Mouse (Mus musculus) embryo, embryonic 9.5 days (tissue): ENCODE measurements around the gene Grasp.

Experiments
- DNase-seq: peaks from one replicate; pipeline ENCODE4 v3.0.0-alpha.2; 2017; ENCODE audit errors: extremely low spot score

Grasp gene

DNA sequence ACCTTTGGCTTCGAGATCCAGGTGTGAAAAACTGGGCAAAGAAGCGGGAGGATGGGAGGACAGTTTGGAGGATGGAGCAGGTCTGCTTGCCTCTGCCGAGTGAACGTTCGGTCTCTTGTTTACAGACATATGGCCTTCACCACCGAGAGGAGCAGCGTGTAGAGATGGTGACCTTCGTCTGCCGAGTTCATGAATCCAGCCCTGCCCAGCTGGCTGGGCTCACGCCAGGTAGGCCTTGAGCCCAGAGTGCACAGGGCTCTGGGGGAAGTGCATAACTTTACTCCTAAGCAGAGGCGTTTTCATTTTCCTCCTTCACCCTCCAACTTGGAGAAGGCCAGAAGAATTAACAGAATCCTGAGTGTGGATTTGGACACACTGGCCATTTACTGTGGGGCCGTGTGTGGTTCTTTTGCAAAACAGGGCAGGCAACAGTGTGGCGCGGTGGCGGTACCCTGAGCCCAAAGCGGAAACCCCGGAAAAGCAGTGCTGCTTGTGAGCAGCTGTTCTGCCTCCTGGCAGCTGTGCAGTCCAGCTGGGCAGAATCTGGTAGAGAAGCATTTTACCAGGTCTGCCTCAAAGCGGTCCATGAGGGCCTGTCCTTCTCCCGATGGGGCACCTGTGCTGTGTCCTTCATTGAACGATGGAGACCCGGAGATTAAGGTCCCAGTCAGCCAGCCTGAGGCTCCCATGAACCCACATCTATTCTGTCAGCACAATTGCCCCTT lies 5.0 kb downstream of the Grasp start:
- no peak for DNase-seq

DNA sequence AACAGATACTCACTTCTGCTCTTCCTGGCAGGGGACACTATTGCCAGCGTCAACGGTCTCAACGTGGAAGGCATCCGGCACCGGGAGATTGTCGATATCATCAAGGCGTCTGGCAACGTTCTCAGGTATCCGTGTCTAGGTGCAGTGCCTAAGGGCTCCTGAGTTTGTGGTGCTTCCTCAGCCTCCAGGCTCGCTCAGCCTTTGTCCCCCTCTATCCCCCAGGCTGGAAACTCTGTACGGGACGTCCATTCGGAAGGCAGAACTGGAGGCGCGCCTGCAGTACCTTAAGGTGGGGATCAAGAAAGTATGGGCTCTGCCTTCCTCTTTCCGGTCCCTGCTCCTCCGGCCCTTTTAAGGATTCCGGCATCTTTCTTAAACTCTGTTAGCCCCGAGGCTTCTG lies 6.5 kb downstream of the Grasp start:
- no peak for DNase-seq

DNA sequence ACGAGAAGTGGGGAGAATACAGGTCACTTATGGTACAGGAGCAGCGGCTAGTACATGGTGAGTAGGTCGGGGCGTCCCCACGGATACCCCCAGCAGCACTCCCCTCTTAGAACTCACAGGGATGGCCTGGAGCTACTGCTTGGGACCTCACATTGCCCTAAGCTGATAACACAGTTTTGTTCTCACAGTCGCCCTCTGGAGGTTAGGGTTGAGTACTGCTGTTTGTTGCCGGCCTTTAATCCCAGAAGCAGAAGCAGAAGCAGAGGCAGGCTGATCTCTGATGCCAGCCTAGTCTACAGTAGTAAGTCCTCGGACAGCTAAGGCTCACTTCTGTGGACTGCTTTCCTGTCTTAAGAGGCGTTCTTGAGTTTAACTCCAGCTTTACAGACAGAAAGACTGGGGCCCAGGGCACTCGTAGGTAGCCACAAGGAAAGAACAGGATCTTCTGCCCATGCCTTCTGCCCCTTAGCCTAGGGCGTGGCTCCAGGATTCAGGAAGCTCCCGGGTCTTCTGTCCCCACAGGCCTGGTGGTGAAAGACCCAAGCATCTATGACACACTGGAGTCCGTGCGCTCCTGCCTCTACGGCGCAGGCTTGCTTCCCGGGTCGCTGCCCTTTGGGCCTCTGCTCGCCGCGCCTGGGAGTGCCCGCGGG lies 7.1 kb downstream of the Grasp start:
- DNase-seq = no peak

DNA sequence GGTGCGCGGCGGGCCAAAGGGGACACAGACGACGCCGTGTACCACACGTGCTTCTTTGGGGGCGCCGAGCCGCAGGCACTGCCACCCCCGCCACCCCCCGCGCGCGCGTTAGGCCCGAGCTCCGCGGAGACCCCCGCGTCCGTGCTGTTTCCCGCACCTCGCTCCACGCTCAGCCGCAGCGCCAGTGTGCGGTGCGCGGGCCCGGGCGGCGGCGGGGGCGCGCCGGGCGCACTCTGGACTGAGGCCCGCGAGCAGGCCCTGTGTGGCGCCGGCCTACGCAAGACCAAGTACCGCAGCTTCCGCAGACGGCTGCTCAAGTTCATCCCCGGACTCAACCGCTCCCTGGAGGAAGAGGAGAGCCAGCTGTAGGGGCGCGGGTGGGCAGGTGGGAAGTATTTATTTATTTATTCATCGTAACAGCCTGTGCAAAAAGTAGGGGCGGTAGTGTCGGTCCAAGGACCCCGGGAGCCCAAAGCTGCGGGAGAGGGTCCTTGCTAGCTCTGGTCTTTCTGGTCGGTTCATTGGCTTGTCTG lies 7.7 kb downstream of the Grasp start:
- no peak for DNase-seq

DNA sequence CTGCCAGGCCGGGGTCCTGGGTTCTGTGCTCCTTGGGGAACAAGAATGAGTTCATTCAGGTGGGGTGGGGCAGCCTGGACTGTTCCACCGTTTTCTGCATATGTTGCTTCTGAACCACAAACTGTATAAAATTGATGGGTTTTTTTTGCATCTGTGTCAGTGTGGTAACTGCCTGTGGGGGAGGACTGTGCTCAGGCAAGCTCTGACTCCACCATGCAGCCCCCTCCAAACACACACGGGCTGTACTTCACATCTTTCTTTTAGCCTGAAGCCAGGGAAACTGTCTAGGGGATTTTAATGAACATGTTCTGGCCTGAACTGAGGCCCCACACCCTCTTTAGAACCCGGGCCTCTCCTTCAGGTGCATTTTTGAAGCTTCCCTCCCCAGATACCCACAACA lies 8.6 kb downstream of the Grasp start:
- no peak for DNase-seq

DNA sequence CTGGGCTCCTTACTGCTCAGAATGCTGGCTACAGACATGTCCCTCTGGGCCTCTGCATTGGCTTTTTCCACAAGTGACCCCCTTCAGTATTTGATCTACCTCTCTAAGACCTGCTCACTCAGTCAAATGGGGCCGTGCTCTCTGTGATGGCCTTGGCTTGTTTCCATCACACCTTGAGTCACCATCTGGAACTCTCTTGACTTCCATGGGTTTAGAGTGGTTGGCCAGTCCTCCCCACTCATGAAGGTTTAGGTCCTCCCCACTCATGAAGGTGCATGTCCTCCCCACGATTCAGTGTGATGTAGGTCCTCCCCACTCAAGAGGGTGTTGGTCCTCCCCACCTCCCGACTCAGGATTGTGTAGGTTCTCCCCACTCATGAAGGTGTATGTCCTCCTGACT lies 9.2 kb downstream of the Grasp start:
- no peak for DNase-seq

DNA sequence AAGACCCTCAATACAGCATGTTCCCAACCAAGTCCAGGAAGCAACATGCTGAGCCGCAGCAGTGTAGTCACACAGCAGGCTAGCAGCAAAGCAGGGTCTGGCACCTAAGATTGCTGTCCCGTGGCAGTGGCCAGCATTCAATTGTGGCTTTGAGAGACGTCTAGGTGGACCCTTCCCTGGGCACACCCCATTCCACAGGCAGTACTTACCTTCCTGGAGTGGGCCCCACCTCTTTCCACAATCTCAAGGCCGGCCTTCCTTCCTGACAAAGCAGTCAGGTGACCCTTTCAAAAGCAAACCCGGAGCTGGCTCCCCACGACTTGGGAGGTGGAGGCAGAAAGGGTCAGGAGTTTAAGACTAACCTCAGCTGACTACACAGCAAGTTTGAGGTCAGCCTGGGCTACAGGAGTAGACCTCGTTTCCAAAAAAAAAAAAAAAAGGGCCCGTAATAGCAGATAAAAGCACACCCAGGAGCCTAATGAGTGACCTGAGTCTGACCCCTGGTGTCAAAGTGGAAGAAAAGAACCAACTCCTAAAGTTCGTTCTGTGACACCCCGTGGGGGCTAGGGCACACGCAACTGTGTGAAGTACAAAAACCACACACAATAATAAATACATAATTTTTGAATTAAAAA lies 9.8 kb downstream of the Grasp start:
- no peak for DNase-seq

DNA sequence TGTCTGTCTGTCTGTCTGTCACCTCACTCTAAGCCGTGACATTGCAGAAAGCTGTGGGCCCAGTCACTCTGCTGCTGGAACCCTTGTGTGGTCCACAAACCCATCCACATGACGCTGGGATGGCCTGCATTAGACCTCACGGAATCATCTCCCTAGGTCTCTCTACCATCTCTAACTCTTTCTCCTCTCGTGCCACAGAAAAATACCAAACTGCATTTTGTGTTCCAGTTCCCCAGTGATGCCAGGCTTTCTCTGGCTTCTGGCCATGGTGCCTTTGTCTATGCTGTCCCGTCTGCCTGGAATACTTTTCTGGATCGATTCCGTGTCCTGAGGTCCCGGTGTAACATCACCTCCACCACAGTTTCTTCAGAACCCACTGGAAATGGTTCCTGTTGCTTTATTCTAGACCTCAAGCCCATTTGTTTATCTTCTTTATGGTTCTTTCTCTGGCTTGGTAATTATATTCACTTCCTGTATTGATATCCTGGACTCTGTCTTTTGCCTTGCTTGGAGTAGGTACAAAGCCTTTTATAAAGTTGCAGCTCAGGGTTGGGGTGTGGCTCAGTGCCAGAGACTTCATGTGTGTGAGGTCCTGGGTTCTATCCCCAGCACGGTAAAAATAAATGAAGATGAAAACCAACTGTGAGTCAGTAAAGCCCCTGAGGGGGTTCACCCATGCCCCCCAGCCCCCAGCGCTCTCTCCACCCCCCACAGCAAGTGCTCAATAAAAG lies 10.8 kb downstream of the Grasp start:
- no peak for DNase-seq

DNA sequence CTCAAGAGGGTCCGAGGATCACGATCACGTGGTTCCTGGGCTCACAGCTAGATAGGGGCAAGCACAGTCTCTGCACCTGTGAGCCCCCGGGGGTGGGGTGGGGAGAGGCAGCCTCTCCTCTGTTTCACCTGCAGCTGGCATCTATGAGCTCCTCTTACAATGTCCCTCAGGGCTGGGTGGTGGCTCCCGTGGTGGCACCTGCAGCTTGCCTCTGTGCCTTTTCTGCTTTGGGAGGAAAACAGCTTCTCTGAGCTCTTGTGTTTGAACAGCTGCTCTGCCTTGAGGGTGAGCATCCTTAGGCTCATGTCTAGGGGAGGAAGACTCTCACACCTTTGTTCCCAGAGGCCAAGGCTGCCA lies 11.3 kb downstream of the Grasp start:
- DNase-seq = no peak

DNA sequence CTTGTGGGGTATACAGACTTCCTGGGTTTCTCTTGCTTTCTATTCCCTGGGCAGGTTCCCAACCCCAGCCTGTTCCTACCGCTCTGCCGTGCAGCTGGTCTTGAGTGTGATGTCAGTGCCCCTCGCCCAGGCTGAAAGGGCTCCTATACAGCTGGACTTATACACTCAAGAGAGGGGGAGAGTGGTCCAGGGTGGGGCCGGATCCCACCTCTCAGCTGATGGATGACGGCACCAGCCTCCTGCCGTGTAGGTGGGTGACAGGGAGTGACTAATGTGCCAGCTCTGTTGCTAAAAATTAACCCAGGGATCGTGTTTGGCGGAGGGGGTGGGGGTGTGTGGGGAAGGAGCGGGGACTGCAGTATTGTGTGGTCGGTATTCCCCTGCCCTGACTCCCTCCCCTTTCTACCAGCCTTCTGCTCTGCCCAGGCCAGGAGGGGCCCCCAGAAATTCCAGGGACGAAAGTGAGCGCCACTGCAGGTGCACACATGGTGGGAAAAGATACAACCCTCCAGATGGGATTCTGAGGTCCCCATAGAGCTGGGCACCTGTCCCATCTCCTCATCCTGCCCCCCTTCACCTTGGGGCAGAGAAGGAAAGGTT lies 11.8 kb downstream of the Grasp start:
- DNase-seq = no peak

DNA sequence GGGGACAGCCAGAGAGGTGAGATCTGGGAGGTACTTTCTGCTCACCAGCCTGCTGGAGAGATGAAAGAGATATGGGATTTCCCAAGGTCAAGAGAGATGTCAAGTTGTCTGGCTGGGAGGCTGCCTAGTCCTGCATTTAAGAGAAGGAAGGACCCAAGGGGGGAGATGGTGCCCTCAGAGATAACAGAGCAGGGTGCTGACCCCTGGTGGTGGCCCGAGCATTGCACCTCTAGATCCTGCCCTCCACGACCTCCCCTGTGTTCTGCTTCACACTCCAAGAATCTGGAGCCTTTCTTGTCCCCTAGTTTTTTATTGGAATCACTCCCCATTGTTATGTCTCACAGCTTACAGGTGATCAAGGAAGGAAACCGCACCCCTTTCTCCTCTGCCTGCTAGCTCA lies 12.9 kb downstream of the Grasp start:
- DNase-seq = peak; percentile 78

DNA sequence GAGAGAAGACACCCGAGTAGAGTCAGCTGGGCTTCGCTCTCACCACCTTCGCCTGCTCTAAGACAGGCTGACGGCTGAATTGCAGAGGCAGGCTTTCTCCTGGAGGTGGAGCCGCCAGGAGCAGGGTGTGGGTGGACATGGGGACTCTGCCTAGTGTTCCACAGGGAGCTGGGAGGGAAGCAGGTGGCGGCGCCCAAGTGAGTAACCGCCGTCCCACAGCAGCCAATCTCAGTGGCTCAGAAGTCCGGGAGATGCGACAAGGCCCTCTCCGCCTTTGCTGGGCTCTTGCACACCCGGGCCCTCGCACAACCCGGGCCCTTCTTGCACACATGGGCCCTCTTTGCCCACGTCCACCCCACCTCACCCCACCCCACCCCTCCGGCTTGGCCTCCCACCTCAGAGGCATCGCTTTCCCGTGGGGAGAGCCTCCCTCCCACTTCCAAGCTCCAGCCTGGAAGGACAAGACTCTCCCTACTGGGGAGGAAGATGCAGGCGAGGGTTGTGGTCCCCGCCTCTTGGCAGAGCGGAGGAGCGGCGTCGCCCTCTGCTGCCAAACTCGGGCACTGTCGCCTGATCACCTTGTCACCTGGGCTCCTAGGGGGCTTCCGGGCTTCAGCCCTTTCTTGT lies 15.0 kb downstream of the Grasp start:
- peak; percentile 70 for DNase-seq

DNA sequence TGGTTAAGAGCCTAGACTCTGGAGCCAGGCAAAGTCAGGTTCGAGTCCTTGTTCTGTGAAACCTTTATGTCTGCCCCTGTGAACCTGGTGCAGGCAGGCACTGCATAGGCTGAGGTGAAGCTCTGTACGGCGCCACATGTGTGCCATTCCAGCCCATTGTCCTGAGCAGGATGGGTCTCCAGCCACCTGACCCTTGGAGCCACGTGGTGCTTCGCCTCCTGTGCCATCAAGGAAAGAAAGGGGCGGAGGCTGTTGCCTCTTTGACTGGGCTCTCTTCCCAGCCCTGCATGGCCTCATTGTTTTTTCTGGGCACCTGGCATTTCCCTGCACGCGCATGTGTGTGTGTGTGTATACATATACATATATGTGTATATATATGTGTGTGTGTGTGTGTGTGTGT lies 15.8 kb downstream of the Grasp start:
- no peak for DNase-seq

DNA sequence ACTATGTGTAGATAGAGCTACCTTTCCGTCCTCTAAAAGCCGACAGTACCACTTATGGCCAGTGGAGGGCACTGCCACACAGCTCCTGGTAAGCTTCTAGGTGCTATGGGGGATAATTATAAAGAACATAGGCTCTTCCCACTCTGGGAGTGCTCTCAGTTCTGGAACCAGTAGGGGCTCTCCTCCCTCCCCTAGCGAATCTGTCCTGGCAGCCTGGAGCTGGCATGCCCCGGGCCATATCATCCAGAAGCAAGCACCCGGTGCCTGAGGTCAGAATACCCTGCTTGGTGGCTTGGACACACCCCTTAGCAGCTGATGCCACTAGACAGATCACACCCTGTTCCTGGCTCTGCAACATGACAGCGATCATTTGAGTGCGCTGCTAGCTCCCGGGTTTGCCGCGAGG lies 16.8 kb downstream of the Grasp start:
- DNase-seq = peak; percentile 80

DNA sequence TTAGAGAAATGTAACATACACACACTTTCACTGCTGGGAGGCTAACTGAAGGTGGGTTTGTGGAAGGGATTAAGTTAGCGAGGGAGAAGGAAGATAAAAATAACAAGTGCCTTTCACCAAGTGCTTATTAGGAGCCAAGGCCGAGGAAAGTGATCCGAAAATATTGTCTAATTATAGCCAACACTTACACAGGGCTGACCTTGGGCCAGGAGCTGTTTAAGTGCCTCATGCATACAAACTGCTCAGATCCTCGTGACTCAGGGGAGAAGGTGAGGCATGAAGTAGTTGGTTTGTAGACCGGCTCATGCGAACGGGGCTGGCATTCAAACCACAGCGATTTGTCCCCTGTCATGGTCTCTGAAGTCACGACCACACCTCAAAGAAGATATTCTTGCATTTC lies 17.2 kb downstream of the Grasp start:
- no peak for DNase-seq

DNA sequence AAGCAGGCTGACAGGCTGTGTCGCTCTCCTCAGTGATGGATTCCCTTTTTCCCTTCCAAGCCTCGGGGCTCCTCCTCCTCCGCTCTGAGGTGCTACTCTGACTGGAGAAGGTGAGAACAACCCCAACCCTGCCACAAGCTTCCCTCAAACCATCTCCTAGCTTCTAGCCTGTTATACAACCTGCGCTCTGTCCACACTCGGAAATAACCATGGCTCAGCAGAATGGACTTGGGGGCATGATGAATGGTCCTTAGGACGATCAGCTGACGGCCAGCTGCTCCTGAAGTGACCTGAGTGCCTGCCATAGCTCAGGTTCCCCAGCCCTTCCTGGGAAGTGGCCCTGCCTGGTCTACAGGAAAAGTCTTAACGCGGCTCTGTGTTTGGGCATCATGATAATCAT lies 17.9 kb downstream of the Grasp start:
- DNase-seq = no peak

DNA sequence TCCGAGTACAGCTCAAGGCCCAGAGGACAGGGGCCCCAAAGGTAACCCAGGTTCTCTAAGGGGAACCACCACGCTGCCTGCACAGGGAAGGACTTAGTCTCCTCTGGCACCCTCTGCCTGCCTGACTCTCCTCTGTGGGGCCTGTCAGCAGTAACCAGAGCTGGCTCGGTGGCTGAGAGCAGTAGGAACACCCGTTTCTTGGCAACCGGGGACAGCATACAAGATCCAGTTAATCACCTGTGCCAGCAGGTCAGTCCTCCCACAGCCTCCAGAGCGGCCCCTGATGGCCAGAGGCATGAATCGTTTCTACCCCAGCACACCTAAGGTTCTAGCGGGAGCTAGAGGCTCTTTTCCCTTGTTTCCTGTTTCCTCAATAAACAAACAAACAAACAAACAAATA lies 18.7 kb downstream of the Grasp start:
- DNase-seq = no peak

DNA sequence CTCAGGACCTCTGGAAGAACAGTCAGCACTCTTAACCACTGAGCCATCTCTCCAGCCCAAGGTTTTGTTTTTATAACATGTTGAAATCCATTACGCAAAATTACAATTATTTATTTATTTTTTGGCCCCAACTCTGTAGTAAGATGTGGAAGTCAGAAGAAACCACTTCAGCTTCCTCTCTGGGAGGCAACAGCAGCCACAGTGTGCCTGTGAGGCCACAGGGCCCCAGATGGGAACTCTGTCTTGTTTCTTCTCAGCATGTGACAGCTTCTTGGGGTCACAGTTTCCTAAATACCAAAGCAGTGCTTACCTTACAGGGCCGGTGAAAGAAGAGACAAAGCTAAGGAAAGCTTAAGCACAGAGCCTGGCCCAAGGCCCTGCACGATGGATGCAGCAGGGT lies 20.0 kb downstream of the Grasp start:
- DNase-seq = no peak

DNA sequence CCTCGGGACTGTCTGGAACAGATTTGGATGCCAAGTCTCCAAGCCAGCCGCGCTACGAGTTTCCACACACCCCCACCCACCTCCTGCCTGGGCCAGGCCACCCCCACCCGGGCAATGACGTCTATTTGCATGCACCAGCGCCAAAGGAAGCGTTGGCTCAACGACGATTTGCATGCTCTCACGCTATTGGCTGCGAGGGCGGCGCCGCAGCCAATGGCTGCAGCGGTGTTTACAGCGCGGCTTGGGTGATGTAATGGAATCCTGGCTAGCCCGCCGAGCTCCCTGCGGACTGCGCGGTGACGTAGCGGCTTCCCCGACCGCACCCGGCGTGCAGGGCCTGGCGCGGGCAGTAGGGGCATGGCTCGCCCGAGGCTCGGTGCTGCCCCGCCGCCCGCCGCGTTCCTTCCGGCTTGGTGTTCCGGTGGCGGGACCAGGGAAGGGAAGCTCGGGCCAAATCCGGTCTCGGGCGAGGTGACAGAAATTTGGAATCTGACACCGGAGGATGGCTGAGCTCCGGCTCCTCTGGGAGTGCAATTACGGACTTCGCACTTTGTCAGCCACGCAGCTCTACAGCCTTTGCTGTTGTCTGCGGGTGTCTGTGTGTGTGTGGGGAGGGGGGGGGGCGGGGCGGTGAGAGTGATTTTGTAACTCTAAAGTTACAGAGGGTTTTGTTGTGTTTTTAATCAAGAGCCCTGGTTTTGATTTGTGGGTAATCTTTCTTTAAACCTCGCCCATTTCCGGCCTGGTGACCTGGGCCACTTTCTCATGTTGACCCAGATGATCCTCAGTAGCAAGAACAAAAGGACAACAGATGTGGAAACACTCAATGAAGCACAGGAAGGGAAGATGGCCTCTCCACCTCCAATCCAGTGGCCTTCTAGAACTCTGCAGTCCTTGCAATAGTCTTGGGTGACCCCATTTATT lies 22.5 kb downstream of the Grasp start:
- DNase-seq = peak; percentile 95

DNA sequence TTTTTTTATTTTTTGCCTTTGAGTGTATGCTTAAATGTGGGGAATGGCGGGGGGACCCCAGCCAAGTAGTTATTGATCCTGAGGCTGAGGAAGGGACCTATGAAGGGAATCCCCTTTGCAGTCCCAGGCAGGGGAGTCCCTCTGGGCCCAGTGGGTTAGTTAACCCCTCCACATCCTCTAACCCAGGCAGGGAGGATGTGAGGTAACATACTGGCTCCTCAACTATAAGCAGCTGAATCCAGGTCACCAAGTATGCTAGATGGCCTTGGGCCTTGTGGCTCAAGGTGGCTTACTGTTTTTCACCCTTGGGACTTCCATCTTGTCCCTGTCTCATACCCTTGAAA lies 23.1 kb downstream of the Grasp start:
- no peak for DNase-seq
